Mouse (Mus musculus) heart, embryonic 15.5 days (tissue): ENCODE measurements around the gene Lrmda. TPM values are rescaled to one million over a fixed set of nuclear protein-coding genes. Genes with fewer than 3 reads are reported as not detected.

Experiments
- ATAC-seq: fragments of 200-750 bp; cut with Nextera tagmentation; replicated peaks from 2 replicates; pipeline ENCODE4 v1.8.0; 2017; ENCODE audit warnings: low read depth, moderate TSS enrichment; ENCODE audit not compliant: insufficient number of reproducible peaks, insufficient read depth, low FRiP score
- H3K27ac ChIP-seq: fragments of 300-500 bp; sonication (generic); 2 replicates; pipeline ENCODE4 v1.5.1; 2015; ENCODE audit warnings: mild to moderate bottlenecking, inconsistent platforms
- H3K27me3 ChIP-seq: fragments of 300-500 bp; sonication (generic); 2 replicates; pipeline ENCODE4 v1.6.1; 2015; ENCODE audit warnings: inconsistent platforms
- H3K36me3 ChIP-seq: fragments of 300-500 bp; sonication (generic); 2 replicates; pipeline ENCODE4 v1.6.1; 2015; ENCODE audit warnings: mild to moderate bottlenecking, inconsistent platforms
- H3K4me1 ChIP-seq: fragments of 300-500 bp; sonication (generic); replicated peaks from 2 replicates; pipeline ENCODE4 v1.6.1; 2015; ENCODE audit warnings: inconsistent platforms
- H3K4me2 ChIP-seq: fragments of 300-500 bp; sonication (generic); 2 replicates; pipeline ENCODE4 v1.6.1; 2015; ENCODE audit warnings: inconsistent platforms, mild to moderate bottlenecking, moderate library complexity
- H3K4me3 ChIP-seq: fragments of 300-500 bp; sonication (generic); 2 replicates; pipeline ENCODE4 v1.5.1; 2015; ENCODE audit warnings: mild to moderate bottlenecking, inconsistent platforms
- H3K9ac ChIP-seq: fragments of 300-500 bp; sonication (generic); 2 replicates; pipeline ENCODE4 v1.6.1; 2015; ENCODE audit warnings: mild to moderate bottlenecking, inconsistent platforms
- H3K9me3 ChIP-seq: fragments of 300-500 bp; sonication (generic); replicated peaks from 2 replicates; pipeline ENCODE4 v1.6.1; 2016; ENCODE audit warnings: inconsistent platforms
- WGBS: fragments of 180-500 bp; shearing (Covaris S2); methylation state at CpG from one replicate; pipeline ENCODE4 v1.1.7; 2015; ENCODE audit warnings: mixed read lengths; 5-methylcytosine and 5-hydroxymethylcytosine counted together
- polyA plus RNA-seq: library from polyadenylated mRNA; unstranded; fragments of >200 nt; fragmentation: Nextera tagmentation; extraction: Ambion mirVana; gene quantifications from 2 replicates; pipeline ENCODE4 v1.2.1, GENCODE M21; 2015

The Lrmda gene
- polyA plus RNA-seq, 1 experiment from 2014 or later: 0.83 TPM

- WGBS: 81% methylated on average over 3 of the region's 3 CpGs
- Histone ChIP-seq H3K36me3 (no peaks in the 10 kb centered on the region), H3K4me2 (no peak overlapping the region), H3K4me3 (no peak overlapping the region), H3K9me3 (no peaks in the 10 kb centered on the region), H3K4me1 (0 out of 2 replicates have a peak, but pooled peaks cover 4% of the 10 kb centered on the region), H3K27ac (no peak overlapping the region), H3K27me3 (no peaks in the 10 kb centered on the region), H3K9ac (no peak overlapping the region)
- no peak for ATAC-seq
These were observed 591.5 kb downstream of the Lrmda start for GRCm38 (mm10) chr14:22611011-22611410.

- Histone ChIP-seq H3K27ac (no peak overlapping the region), H3K4me3 (no peak overlapping the region), H3K4me2 (no peak overlapping the region), H3K9me3 (no peaks in the 10 kb centered on the region), H3K9ac (no peak overlapping the region), H3K4me1 (no peaks in the 10 kb centered on the region), H3K36me3 (no peaks in the 10 kb centered on the region), H3K27me3 (no peaks in the 10 kb centered on the region)
- ATAC-seq: no peak
These were observed 600.7 kb downstream of the Lrmda start for GRCm38 (mm10) chr14:22620191-22620590.

GRCm38 (mm10) chr14:22621941-22622340 lies 602.4 kb downstream of the Lrmda start:
- Histone ChIP-seq H3K36me3 (no peaks in the 10 kb centered on the region), H3K9me3 (no peaks in the 10 kb centered on the region), H3K4me1 (no peaks in the 10 kb centered on the region), H3K4me2 (no peak overlapping the region), H3K9ac (no peak overlapping the region), H3K4me3 (no peak overlapping the region), H3K27ac (no peak overlapping the region), H3K27me3 (no peaks in the 10 kb centered on the region)
- ATAC-seq: no peak
- WGBS: 85% methylated on average over 3 of the region's 3 CpGs

GRCm38 (mm10) chr14:22627105-22627829 lies 607.8 kb downstream of the Lrmda start:
- no peaks in the 10 kb centered on the region; the same call in 1 of the 2 replicates for H3K4me1 ChIP-seq
- no peaks in the 10 kb centered on the region for H3K9me3 ChIP-seq
- no peak for ATAC-seq
- 61% methylated on average over 8 of the region's 8 CpGs for WGBS
- H3K27ac ChIP-seq: no peak overlapping the region
- no peak overlapping the region for H3K4me2 ChIP-seq
- no peak overlapping the region for H3K9ac ChIP-seq
- H3K27me3 ChIP-seq: no peaks in the 10 kb centered on the region
- no peaks in the 10 kb centered on the region for H3K36me3 ChIP-seq
- no peak overlapping the region for H3K4me3 ChIP-seq

GRCm38 (mm10) chr14:22630361-22630867 lies 610.9 kb downstream of the Lrmda start:
- Histone ChIP-seq H3K27ac (no peak overlapping the region), H3K4me3 (no peak overlapping the region), H3K9me3 (no peaks in the 10 kb centered on the region), H3K9ac (no peak overlapping the region), H3K4me1 (no peaks in the 10 kb centered on the region; the same call in 1 of the 2 replicates), H3K4me2 (no peak overlapping the region), H3K36me3 (no peaks in the 10 kb centered on the region), H3K27me3 (no peaks in the 10 kb centered on the region)
- 84% methylated on average over 9 of the region's 9 CpGs for WGBS
- no peak for ATAC-seq

GRCm38 (mm10) chr14:22633612-22634011 lies 614.1 kb downstream of the Lrmda start:
- Histone ChIP-seq H3K4me3 (no peak overlapping the region), H3K36me3 (no peaks in the 10 kb centered on the region), H3K4me2 (no peak overlapping the region), H3K9me3 (no peaks in the 10 kb centered on the region), H3K9ac (no peak overlapping the region), H3K27me3 (no peaks in the 10 kb centered on the region), H3K27ac (no peak overlapping the region), H3K4me1 (no peaks in the 10 kb centered on the region)
- WGBS: 60% methylated on average over 1 of the region's 1 CpGs
- no peak for ATAC-seq

GRCm38 (mm10) chr14:22643494-22643893 lies 624.0 kb downstream of the Lrmda start:
- no peak for ATAC-seq
- Histone ChIP-seq H3K4me1 (peaks cover 7% of the 10 kb centered on the region), H3K4me3 (no peak overlapping the region), H3K27me3 (0 out of 2 replicates have a peak, but pooled peaks cover 4% of the 10 kb centered on the region), H3K9ac (no peak overlapping the region), H3K27ac (no peak overlapping the region), H3K4me2 (no peak overlapping the region), H3K9me3 (no peaks in the 10 kb centered on the region), H3K36me3 (no peaks in the 10 kb centered on the region)
- whole genome bisulfite sequencing: 69% methylated on average over 4 of the region's 4 CpGs

GRCm38 (mm10) chr14:22647879-22648611 lies 628.5 kb downstream of the Lrmda start:
- Histone ChIP-seq H3K9me3 (no peaks in the 10 kb centered on the region), H3K4me2 (no peak overlapping the region), H3K27me3 (0 out of 2 replicates have a peak, but pooled peaks cover 4% of the 10 kb centered on the region), H3K4me3 (no peak overlapping the region), H3K27ac (no peak overlapping the region), H3K4me1 (peaks cover 33% of the 10 kb centered on the region), H3K9ac (no peak overlapping the region), H3K36me3 (no peaks in the 10 kb centered on the region)
- ATAC-seq: peak; percentile 48
- WGBS: 31% methylated on average over 9 of the region's 9 CpGs

- 0 out of 2 replicates have a peak, but pooled peaks cover 4% of the 10 kb centered on the region for H3K27me3 ChIP-seq
- no peak overlapping the region for H3K4me3 ChIP-seq
- no peak overlapping the region for H3K9ac ChIP-seq
- H3K4me2 ChIP-seq: no peak overlapping the region
- no peak for ATAC-seq
- H3K9me3 ChIP-seq: no peaks in the 10 kb centered on the region
- H3K36me3 ChIP-seq: no peaks in the 10 kb centered on the region
- H3K27ac ChIP-seq: no peak overlapping the region
- H3K4me1 ChIP-seq: peaks cover 33% of the 10 kb centered on the region
- WGBS: 30% methylated on average over 5 of the region's 5 CpGs
These were observed 629.9 kb downstream of the Lrmda start for GRCm38 (mm10) chr14:22649411-22649911.

GRCm38 (mm10) chr14:22649985-22650984 lies 630.8 kb downstream of the Lrmda start:
- Histone ChIP-seq H3K27ac (no peak overlapping the region), H3K4me3 (no peak overlapping the region), H3K4me1 (peaks cover 33% of the 10 kb centered on the region), H3K27me3 (0 out of 2 replicates have a peak, but pooled peaks cover under 1% of the 10 kb centered on the region), H3K9ac (no peak overlapping the region), H3K4me2 (peak overlapping the region; percentile 29), H3K9me3 (no peaks in the 10 kb centered on the region), H3K36me3 (no peaks in the 10 kb centered on the region)
- WGBS: 36% methylated on average over 17 of the region's 17 CpGs
- ATAC-seq: no peak
